Mouse (Mus musculus) spleen, embryonic (tissue): ENCODE measurements around the gene Phc3.

Experiments used
- CTCF ChIA-PET: fragments of 350-600 bp; sonication (Branson Sonifier 250); formaldehyde crosslinking; loops from one replicate; lab custom pipeline; 2022; lab: Charles Lee

Gene Phc3

GRCm38 (mm10) chr3:30981616-30982380 is 12.6 kb upstream of the Phc3 start:
- CTCF ChIA-PET = no interaction called here

- CTCF ChIA-PET = no interaction called here
Observed at GRCm38 (mm10) chr3:30976991-30977603, 7.9 kb upstream of the Phc3 start.

- CTCF ChIA-PET = no interaction called here
Observed at GRCm38 (mm10) chr3:30975102-30975754, 6.0 kb upstream of the Phc3 start.

- CTCF ChIA-PET = interaction anchor here (0.7 kb wide), 1 partner anchor 12 kb away, joined by 3 read pairs; no protein-coding TSS in a partner anchor
Observed at GRCm38 (mm10) chr3:30968531-30969092, 603 bp downstream of the Phc3 start.

GRCm38 (mm10) chr3:30965644-30966043 is 3.6 kb downstream of the Phc3 start:
- CTCF ChIA-PET = no interaction called here

- CTCF ChIA-PET = interaction anchor here (0.6 kb wide), 1 partner anchor 175 kb away, joined by 3 read pairs; no protein-coding TSS in a partner anchor
Observed at GRCm38 (mm10) chr3:30964216-30964615, 5.0 kb downstream of the Phc3 start.

- CTCF ChIA-PET = no interaction called here
Observed at GRCm38 (mm10) chr3:30963100-30963499, 6.1 kb downstream of the Phc3 start.

DNA sequence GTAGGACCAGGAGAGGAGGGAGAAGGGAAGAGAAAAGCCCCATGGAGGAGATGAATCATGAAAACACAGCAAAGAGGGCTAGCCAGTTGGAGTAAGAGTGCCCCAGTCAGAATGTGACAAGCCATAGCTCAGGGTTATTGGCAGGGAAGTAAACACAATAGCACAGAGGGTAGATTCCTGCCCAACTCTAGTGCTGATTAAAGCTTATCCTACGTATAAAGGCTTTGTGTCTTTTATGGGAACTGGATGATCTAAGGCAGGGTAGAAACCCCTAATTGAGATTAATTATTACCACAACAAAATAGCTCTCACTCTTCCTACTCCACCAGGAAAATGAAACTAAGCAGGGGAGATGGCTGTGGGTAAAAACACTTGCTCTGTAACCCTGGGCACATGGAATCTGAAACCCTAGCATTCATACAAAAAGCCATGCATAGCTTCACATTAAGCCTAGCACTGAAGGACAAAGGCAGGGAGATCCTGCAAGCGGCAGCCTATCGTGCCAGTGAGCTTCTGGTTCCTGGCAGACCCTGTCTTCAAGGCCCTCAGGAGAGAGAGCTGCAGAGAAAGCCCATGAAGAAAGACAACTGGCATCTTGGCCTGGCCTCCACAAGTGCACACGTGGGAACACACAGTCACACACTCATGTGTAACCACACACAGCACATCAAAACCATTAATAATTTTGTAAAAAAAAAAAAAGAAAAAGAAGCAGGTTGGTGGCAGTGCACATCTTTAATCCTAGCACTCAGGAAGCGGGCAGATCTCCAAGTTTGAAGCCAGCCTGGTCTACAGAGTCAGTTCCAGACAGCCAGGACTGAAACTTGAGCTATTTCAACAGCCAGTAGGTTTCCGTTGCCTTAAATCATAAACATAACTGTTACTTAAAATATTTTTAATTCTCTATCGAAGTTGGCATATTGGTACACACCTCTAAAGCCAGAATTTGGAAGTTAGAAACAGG is 9.1 kb downstream of the Phc3 start:
- CTCF ChIA-PET = no interaction called here

DNA sequence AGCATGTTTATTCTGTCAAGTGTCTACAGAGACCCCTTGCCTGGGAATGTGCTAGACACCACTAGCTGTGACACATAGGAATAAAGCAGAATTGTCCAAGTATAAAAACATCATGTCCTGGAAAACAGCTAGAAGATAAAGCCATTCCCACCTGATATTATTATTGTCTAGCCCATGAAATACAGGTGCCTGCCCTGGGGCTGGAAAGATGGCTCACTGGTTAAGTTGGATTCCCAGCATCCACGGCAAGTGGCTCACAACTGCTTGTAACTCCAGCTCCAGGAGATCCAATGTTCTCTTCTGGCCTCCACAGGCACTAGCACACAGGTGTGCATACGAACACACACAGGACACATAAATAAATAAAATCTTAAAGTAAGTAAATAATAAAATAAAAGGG is 10.5 kb downstream of the Phc3 start:
- CTCF ChIA-PET = no interaction called here

DNA sequence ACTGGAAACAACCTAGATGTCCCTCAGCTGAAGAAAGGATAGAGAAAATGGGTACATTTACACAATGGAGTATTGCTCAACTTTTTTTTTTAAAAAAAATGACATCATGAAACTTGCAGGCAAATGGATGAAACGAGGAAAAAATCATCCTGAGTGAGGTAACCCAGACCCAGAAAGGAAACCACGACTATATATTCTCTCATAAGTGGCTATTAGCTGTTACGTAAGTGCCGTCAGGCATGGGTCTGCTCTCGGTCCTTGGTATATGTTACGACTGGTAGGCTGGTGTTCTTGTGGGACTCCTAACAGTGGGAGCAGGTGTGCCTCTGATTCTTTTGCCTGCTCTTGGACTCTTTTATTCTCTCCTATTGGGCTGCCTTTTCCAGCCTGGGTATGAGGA is 12.9 kb downstream of the Phc3 start:
- CTCF ChIA-PET = no interaction called here

DNA sequence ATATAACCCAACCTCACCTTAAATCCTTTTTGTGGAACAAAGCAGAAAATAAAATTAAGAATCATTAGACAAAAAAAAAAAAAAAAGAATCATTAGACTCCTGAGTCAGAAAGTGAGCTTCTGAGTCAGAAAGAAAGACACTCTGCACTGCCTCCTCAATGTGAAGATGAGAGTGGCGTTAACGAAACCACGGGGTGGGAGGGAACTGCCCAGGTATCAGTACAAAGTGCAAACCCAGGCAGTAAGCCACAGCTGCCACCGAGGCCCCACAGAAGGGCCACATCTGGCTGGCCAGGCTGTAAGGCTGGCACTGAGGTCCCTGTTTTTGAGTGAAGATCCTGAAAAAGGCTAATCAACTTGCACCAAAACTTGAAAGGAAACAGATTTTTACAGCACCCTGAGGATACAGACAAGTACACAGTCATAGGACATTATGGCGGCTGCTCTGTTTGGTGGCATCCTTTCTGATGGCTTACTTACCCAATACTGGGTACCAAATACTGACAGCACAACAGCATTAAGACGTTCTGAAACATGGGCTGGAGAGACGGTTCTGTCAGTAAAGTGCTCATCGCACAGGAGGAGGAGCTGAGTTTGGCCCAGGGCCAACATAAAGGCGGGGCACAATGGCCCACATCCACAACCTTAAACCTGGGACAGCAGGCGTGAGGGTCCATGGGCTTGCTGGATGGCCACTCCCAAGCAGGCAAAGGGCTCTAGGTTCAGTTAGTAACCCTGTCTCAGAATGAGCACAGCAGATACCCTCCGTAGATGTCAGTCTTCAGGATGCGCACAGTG is 16.7 kb downstream of the Phc3 start:
- CTCF ChIA-PET = no interaction called here

DNA sequence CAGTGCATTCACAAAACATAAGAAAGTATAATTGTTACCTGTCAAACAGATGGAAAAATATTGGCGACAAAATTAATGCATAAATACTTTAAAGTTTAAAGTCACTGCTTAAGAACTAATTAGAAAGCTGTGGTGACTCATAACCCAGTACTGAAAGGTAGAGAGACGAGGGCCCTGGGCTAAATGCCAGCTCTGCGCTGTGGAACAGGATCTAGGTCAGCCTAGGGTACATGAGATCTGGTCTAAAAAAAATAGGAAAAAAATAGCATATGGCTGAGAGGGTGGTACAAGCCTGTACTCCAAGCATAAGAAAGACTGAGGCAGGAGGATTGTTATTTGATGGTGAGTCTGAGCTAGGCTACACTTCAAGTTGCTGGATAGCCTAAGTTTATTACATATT is 17.6 kb downstream of the Phc3 start:
- CTCF ChIA-PET = no interaction called here

DNA sequence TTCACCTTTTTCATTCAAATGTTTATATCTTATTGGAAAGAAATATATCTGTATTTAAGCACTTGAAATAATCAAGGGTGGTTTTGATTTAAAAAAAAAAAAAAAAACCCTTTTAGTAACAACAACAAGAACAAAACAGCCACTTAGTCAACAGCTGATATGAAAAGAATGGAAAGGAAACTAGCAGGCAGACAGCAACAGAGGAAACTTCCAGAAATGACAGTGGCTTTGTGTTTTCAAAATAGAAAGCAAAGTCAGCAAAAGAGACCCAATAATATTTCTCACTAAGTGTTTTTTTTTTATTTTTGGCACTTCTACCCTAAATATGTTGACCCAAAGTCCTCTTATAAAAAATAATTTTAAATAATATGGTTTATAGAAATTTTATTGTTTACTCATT is 34.8 kb downstream of the Phc3 start:
- CTCF ChIA-PET = interaction anchor here (0.7 kb wide), 1 partner anchor 13 kb away, joined by 9 read pairs; no protein-coding TSS in a partner anchor

DNA sequence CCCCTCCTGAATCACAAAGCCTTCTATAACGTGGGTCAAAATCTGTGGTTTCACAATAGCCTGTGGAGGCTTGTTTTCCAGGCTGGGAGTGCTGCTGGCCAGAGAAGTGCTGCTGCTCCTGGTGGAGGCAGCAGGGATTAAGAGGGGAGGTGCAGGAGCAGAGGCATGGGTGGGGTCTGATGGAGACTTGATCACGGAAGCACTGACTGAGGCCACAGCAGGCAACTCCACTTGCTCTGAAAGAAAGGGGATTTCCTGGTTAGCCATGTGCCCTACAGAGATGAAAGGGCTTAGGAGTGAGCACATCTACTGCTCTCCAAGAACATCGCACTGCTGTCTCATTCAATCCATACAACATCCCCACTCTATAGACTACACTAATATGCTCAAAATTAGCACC is 39.4 kb downstream of the Phc3 start:
- CTCF ChIA-PET = no interaction called here

- CTCF ChIA-PET = no interaction called here
Observed at GRCm38 (mm10) chr3:30927664-30928063, 41.6 kb downstream of the Phc3 start.

DNA sequence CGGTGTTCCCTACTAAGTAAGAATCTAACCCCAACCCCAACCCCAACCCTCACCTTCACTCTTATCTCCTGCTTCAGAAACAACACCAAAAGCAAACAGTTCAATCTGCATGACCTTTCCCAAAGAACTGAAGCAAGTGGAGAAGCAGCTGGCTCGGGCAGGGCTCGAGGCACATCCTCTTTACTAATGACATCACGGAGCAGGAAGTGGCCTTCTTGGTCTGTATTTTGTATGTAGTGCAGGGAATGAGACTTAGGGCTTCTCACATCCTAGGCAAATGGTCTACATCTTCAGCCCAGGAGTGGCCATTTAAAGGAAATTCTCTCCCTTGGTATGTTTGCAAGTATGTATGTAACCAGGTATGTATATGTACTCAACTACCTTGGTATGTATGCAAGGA is 52.1 kb downstream of the Phc3 start:
- CTCF ChIA-PET = no interaction called here

GRCm38 (mm10) chr3:30904658-30905057 is 64.6 kb downstream of the Phc3 start:
- CTCF ChIA-PET = no interaction called here

- CTCF ChIA-PET = no interaction called here
Observed at GRCm38 (mm10) chr3:30899407-30899806, 69.8 kb downstream of the Phc3 start.

- CTCF ChIA-PET = no interaction called here
Observed at GRCm38 (mm10) chr3:30896721-30897120, 72.5 kb downstream of the Phc3 start.

DNA sequence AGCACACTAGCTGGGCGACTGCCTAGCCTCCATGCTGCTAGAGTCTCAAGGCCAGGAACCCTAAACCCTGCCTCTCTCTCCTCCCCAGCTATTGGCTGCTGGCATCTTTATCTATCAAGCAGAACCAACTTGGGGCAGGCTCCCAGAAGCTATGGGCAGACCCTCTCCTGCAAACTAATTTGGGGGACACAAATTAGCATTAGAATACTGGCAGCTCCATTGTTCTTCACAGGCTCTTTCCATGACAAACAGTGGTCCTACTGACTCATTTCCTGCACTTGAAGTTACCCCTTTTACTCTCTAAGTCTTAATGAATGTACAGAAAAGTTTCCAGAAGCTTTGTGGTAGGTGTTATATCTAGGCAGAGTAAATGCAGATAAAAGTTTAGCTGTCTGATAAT is 80.2 kb downstream of the Phc3 start:
- CTCF ChIA-PET = no interaction called here
